Mouse (Mus musculus): Measurements from ENCODE around the gene Mmp13. TPM values are rescaled to one million over a fixed set of nuclear protein-coding genes. Genes with fewer than 3 reads are reported as not detected.
"Not testable (repeated sequence)": the region's sequence is repeated elsewhere in the genome, so short reads cannot be mapped to it uniquely, and the experiment has no call there.

Gene Mmp13
- polyA plus RNA-seq, 2 experiments: 1.4 to 3.6 TPM

DNA sequence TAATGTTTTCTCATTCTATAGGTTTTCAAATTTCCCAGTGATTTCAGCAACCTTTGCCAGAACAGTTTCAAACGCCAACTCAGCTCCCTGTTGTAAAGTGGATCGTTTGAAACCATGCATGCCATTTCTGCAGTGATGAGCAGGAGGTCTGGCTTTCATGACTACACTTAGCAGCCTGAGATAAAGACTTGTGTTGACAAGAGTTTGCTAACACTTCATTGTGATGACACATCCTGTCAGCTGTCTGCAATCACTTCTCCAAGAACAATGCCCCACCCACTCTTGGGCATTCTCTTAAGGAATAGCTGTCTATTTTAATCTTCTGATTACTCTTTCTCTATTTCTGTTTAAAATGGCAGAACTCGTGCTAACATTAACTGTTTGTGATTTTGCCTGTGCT, 2.2 kb upstream of the Mmp13 start:
- WGBS: 44% methylated on average over 3 of the region's 3 CpGs
- H3K4me2 ChIP-seq (replicated peaks; ENCODE audit: low read depth, low read length, severe bottlenecking): no peak overlapping the region
- H3K27ac ChIP-seq (replicated peaks; ENCODE audit: low read depth, low read length): no peak overlapping the region
- H3K9me3 ChIP-seq (ENCODE audit: control insufficient read depth, low read length): no peaks in the 10 kb centered on the region
- ATAC-seq (ENCODE audit: low FRiP score, low read depth) (no peak), DNase-seq (ENCODE audit: low spot score) (no peak)
- no peak for TF ChIP-seq POLR2A (IDR thresholded peaks at IDR 0.05; ENCODE audit: borderline replicate concordance, extremely low read depth, insufficient read depth, insufficient read length)
- H3K27me3 ChIP-seq (ENCODE audit: control insufficient read depth, insufficient read depth, low read length): no peaks in the 10 kb centered on the region
- no peaks in the 10 kb centered on the region for H3K36me3 ChIP-seq (ENCODE audit: control insufficient read depth, insufficient read depth, low read length)
- H3K9ac ChIP-seq (ENCODE audit: low read depth, low read length, severe bottlenecking): no peak overlapping the region
- no peaks in the 10 kb centered on the region for H3K4me1 ChIP-seq (ENCODE audit: control insufficient read depth, insufficient read depth, low read length)
- no peak overlapping the region for H3K4me3 ChIP-seq (replicated peaks; ENCODE audit: low read length)

DNA sequence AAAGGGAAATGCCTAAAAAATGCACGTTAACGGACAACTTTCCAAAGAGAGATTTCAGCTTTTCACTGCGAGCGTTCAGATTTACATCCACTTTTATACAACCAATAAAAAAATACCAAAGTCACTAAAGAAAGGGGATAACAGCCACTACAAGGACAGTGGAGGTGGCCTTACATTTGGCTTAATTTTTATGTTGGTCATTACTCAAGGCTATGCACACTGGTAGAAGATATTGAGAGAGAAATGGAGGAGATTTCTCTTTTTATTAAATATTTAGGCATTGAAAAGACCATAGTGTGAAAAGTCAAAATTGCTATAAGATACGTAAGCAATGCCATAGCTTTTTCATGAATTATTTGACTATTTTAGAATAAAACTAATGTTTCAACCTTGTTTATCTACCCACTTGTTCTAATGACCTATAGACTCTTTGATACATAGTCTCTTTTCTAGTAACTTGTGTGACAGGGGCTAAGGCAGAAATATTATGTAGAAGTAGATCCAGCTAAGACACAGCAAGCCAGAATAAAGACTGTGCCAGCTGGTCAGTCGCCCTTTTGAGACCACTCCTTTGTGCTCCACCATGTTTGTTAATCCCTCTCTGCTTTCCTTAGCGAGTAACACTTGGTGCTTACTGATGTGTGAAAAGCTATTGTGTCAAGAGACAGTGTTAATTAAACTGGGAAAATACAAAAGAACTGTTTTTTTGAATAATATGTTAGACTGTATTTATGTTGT, 10.4 kb downstream of the Mmp13 start:
- H3K27ac ChIP-seq (replicated peaks; ENCODE audit: low read depth, low read length): no peak overlapping the region
- TF ChIP-seq POLR2A (IDR thresholded peaks at IDR 0.05; ENCODE audit: borderline replicate concordance, extremely low read depth, insufficient read depth, insufficient read length): no peak
- H3K4me1 ChIP-seq (ENCODE audit: control insufficient read depth, insufficient read depth, low read length): no peaks in the 10 kb centered on the region
- WGBS: 84% methylated on average over 7 of the region's 7 CpGs
- H3K4me2 ChIP-seq (replicated peaks; ENCODE audit: low read depth, low read length, severe bottlenecking): no peak overlapping the region
- no peak for DNase-seq (ENCODE audit: low spot score)
- no peak overlapping the region for H3K4me3 ChIP-seq (replicated peaks; ENCODE audit: low read length)
- no peaks in the 10 kb centered on the region for H3K27me3 ChIP-seq (ENCODE audit: control insufficient read depth, insufficient read depth, low read length)
- H3K9me3 ChIP-seq (ENCODE audit: control insufficient read depth, low read length): no peaks in the 10 kb centered on the region
- no peak for ATAC-seq (ENCODE audit: low FRiP score, low read depth)
- no peak overlapping the region for H3K9ac ChIP-seq (ENCODE audit: low read depth, low read length, severe bottlenecking)
- no peaks in the 10 kb centered on the region for H3K36me3 ChIP-seq (ENCODE audit: control insufficient read depth, insufficient read depth, low read length)

DNA sequence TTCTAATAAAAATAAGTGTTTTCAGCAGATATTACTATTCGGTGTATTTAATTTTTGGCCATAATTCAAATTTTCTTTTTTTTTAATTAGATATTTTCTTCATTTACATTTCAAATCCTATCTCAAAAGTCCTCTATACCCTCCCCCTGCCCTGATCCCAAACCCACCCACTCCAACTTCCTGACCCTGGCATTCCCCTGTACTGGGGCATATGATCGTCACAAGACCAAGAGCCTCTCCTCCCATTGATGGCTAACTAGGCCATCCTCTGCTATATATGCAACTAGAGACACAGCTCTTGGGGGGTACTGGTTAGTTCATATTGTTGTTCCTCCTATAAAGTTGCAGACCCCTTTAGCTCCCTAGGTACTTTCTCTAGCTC, 11.0 kb downstream of the Mmp13 start:
- WGBS: 91% methylated on average over 2 of the region's 2 CpGs
- not testable (repeated sequence) for H3K4me1 ChIP-seq (ENCODE audit: control insufficient read depth, insufficient read depth, low read length); H3K9ac ChIP-seq (ENCODE audit: low read depth, low read length, severe bottlenecking); DNase-seq (ENCODE audit: low spot score); H3K36me3 ChIP-seq (ENCODE audit: control insufficient read depth, insufficient read depth, low read length); H3K4me3 ChIP-seq (replicated peaks; ENCODE audit: low read length); H3K27me3 ChIP-seq (ENCODE audit: control insufficient read depth, insufficient read depth, low read length); H3K4me2 ChIP-seq (replicated peaks; ENCODE audit: low read depth, low read length, severe bottlenecking); ATAC-seq (ENCODE audit: low FRiP score, low read depth); H3K9me3 ChIP-seq (ENCODE audit: control insufficient read depth, low read length); H3K27ac ChIP-seq (replicated peaks; ENCODE audit: low read depth, low read length)

DNA sequence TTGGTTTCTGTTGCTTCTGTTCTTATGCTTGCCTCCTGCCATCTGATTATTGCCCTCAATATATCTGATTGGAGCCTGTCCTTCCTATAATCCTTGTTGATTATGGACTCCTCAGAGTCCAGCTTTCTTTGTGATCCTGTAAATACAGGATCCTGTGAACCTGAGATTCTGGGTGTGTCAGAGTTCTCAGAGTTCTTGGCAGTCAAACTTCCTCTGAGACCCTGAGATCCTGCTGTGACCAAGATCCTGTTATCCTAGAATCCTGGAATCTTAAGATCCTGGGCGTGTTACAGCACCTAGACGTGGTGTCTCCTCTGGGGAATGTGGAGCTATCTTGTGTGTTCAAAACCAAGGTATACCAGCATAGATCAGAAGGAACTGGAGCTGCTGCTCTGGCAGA, 17.2 kb downstream of the Mmp13 start:
- Histone ChIP-seq H3K36me3 (ENCODE audit: control insufficient read depth, insufficient read depth, low read length) (no peaks in the 10 kb centered on the region), H3K9ac (ENCODE audit: low read depth, low read length, severe bottlenecking) (no peak overlapping the region), H3K9me3 (ENCODE audit: control insufficient read depth, low read length) (no peaks in the 10 kb centered on the region), H3K4me3 (replicated peaks; ENCODE audit: low read length) (no peak overlapping the region), H3K4me1 (ENCODE audit: control insufficient read depth, insufficient read depth, low read length) (no peaks in the 10 kb centered on the region), H3K4me2 (replicated peaks; ENCODE audit: low read depth, low read length, severe bottlenecking) (no peak overlapping the region), H3K27ac (replicated peaks; ENCODE audit: low read depth, low read length) (no peak overlapping the region), H3K27me3 (ENCODE audit: control insufficient read depth, insufficient read depth, low read length) (no peaks in the 10 kb centered on the region)
- ATAC-seq (ENCODE audit: low FRiP score, low read depth) (no peak), DNase-seq (ENCODE audit: low spot score) (no peak)
- no peak for TF ChIP-seq POLR2A (IDR thresholded peaks at IDR 0.05; ENCODE audit: borderline replicate concordance, extremely low read depth, insufficient read depth, insufficient read length)
- WGBS: 65% methylated on average over 2 of the region's 2 CpGs

DNA sequence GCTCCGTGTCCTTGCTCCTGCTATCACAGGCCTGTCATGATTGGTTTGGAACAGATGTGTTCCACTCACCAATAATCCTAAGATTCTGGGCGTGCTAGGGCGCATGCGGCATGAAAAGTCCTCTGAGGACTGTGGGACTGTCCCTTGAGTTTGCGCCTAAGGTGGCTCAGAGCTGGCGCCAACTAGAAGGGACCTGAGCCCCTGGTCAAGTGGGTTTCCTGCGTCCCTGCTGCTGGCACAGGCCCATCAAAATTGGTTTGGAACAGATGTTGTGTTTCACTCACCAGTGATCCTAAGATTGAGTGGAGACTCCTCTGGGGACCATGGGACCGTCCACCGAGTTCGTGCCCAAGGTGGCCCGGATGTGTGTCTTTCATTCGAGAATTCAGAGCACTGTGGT, 17.6 kb downstream of the Mmp13 start:
- no peaks in the 10 kb centered on the region for H3K27me3 ChIP-seq (ENCODE audit: control insufficient read depth, insufficient read depth, low read length)
- no peak overlapping the region for H3K4me3 ChIP-seq (replicated peaks; ENCODE audit: low read length)
- no peak for DNase-seq (ENCODE audit: low spot score)
- no peak overlapping the region for H3K4me2 ChIP-seq (replicated peaks; ENCODE audit: low read depth, low read length, severe bottlenecking)
- TF ChIP-seq POLR2A (IDR thresholded peaks at IDR 0.05; ENCODE audit: borderline replicate concordance, extremely low read depth, insufficient read depth, insufficient read length): no peak
- no peaks in the 10 kb centered on the region for H3K9me3 ChIP-seq (ENCODE audit: control insufficient read depth, low read length)
- H3K36me3 ChIP-seq (ENCODE audit: control insufficient read depth, insufficient read depth, low read length): no peaks in the 10 kb centered on the region
- no peaks in the 10 kb centered on the region for H3K4me1 ChIP-seq (ENCODE audit: control insufficient read depth, insufficient read depth, low read length)
- 88% methylated on average over 12 of the region's 12 CpGs for WGBS
- no peak for ATAC-seq (ENCODE audit: low FRiP score, low read depth)
- H3K9ac ChIP-seq (ENCODE audit: low read depth, low read length, severe bottlenecking): no peak overlapping the region
- no peak overlapping the region for H3K27ac ChIP-seq (replicated peaks; ENCODE audit: low read depth, low read length)

DNA sequence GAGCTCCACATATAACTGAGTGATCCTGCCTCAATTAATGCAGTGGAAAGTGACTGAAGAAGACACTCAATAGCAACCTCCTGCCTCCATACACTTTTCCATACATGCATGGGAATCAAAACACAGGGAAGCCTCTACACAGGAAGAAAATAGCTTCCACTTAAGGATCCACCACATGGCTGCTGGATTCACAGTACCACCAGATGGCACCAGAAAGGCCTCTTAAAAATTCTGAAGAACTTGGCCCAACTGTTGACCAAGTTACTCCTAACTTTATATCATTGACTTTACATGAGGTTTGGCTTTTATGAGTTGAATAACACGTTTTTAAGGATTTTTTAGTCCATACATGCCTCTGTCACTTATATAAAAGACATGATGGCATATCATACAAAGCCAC, 19.8 kb downstream of the Mmp13 start:
- no peak for TF ChIP-seq POLR2A (IDR thresholded peaks at IDR 0.05; ENCODE audit: borderline replicate concordance, extremely low read depth, insufficient read depth, insufficient read length)
- H3K27ac ChIP-seq (replicated peaks; ENCODE audit: low read depth, low read length): no peak overlapping the region
- no peak overlapping the region for H3K9ac ChIP-seq (ENCODE audit: low read depth, low read length, severe bottlenecking)
- H3K4me1 ChIP-seq (ENCODE audit: control insufficient read depth, insufficient read depth, low read length): no peaks in the 10 kb centered on the region
- DNase-seq (ENCODE audit: low spot score): no peak
- no peaks in the 10 kb centered on the region for H3K36me3 ChIP-seq (ENCODE audit: control insufficient read depth, insufficient read depth, low read length)
- 36% methylated on average over 1 of the region's 1 CpGs for WGBS
- no peaks in the 10 kb centered on the region for H3K9me3 ChIP-seq (ENCODE audit: control insufficient read depth, low read length)
- ATAC-seq (ENCODE audit: low FRiP score, low read depth): no peak
- H3K4me2 ChIP-seq (replicated peaks; ENCODE audit: low read depth, low read length, severe bottlenecking): no peak overlapping the region
- no peak overlapping the region for H3K4me3 ChIP-seq (replicated peaks; ENCODE audit: low read length)
- H3K27me3 ChIP-seq (ENCODE audit: control insufficient read depth, insufficient read depth, low read length): no peaks in the 10 kb centered on the region
